Mouse (Mus musculus) cerebellum, adult 11 months (tissue): ENCODE data around the gene Armc12.

Experiments
- DNase-seq: peaks from one replicate; pipeline ENCODE4 v3.0.0; 2022

Gene Armc12

DNA sequence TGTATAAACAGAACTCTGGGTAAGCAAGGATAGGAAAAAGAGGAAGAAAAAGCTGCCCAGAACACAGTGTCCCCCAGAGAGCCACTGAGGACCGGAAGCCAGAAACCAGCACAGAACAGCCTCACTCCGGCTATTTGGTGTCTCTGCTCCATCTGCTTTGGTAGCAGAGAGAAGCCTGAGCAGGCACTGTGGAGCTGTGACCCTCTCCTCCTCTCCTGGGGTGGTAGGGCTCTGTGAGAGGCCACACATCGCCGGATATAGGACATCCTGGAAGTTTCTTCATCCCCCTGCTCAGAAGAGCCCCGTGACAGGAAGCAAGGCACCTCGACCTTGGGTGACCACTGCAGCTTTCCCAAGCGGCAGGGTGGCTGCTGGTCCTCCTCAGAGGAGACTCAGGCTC is 16.8 kb upstream of the Armc12 start:
- no peak for DNase-seq

GRCm38 (mm10) chr17:28514555-28514954 is 16.1 kb upstream of the Armc12 start:
- no peak for DNase-seq

DNA sequence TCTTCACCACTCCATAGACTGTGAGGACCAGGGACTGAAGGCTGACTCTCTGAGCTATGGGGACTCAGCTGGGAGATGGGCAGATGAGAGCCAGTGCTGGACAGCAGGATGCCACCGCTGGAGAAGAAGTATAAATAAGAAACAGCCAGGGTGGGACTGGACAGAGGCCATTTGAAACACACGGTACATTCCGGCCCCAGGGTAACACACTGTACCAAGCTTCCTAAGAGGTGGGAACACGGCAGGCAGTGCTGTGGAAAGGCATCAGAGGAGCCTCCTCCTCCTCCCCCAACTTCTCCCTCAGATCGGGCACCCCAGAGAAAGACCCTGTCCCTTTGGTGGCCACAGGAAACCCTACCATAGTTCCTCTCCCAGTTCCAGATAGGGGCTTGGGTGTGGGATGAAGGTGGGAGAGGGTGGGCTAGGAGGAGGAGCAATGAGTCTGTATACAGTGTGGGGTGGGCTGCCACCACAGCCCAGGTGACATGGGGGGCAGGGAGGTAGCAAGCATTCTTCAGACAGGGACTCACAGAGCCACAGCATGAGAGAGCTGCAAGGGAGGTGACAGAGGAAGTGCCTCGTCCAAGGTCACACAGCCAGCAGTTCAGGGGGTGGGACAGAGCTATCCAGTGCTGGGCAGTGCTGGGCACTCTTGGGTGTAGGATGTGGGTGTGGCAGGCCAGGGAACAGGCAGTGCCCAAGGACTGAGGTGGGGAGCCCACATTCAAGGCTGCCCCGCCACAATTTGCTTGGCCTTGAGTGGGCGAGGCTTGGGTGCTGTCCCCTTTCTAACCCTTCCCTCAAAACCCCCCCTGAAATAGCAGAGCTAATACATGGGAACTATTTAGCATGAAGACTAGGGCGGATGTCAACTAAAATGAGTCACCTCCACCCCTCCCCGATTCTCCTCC is 14.9 kb upstream of the Armc12 start:
- no peak for DNase-seq

DNA sequence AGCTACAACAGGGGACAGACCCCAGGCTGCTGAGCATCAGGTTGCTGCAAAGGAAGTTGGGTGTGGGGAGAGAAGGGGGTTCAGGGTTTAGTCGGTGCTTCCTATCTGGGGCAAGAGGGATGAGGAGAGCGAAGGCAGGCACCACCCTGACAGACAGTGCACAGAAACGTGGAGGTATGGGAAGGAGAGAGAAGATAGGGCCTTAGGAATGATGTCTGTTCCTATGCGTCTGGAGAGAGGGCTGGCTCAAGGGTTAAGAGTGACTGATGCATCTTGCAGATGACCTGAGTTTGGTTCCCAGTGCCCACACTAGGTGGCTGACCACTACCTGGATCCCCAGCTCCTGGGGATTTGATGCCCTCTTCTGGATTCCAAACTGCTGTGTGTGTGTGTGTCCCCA is 13.7 kb upstream of the Armc12 start:
- DNase-seq, result no peak

DNA sequence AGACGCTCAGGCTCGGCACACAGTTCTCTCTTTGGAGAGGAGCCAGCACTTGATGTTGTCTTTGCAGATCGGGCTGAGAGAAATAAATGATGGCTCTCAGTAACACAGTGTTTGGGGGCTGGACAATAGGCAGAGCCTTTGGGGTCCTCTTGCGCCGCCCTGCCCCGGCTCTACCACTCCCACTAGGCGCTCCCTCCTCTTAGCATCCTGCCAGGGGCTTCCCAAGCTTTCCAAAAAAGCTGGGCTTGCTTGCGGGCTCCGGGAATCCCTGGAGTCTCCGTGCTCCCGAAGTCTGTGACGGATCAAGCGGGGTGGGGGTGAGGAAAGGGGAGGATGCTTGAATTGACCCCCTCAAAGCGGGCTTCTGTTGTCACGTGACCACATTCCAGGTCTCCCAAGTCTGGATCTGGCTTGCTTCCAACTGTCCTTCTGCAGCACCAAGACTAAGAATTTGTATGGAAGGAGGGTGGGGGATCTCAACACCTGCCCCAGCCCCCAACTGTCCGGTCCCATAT is 13.1 kb upstream of the Armc12 start, which contains the start of gene Fkbp5:
TSS of gene Fkbp5 (minus strand) at position 87 of the 515 bp plus-strand sequence.
- peak; percentile 39 for DNase-seq

- peak; percentile 72 for DNase-seq
Observed at GRCm38 (mm10) chr17:28517956-28518614, 12.5 kb upstream of the Armc12 start.

- DNase-seq, result no peak
Observed at GRCm38 (mm10) chr17:28518615-28519071, 12.0 kb upstream of the Armc12 start.

DNA sequence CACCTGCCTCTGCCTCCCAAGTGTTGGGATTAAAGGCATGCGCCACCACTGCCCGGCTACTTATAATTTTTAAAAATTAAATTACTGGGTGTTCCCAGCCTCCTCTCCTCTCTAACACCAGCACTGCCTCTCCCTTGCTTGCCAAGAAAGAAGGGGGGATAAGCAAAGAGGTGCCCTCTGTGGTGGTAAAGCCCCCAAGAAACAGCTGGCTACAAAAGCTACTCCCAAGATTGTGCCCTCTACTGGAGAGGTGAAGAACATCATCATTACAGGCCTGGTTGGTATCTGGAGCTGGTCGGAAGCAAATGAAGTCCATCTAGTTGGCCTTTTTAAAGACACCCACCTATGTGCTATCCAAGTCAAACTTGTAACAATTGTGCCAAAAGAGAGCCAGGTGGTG is 10.8 kb upstream of the Armc12 start:
- no peak for DNase-seq

DNA sequence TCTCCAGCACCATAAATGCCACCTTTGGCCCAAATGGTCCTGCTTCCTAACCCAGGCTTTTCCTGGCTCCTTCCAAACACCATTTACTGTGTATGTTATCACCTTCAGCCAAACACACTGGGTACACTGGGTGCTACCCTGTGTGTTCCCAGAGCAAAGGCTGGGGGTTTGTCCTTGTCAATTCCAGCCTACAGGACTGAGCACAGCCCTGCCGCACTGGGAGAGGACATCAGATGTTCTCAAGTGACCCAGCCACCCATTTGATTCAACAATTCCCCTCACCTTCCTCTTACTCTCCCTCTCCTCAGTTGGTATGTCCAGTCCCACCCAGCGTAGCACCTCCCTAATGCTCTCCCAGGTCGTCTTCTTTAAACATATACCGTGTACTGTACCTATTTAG is 10.0 kb upstream of the Armc12 start:
- DNase-seq, result no peak

DNA sequence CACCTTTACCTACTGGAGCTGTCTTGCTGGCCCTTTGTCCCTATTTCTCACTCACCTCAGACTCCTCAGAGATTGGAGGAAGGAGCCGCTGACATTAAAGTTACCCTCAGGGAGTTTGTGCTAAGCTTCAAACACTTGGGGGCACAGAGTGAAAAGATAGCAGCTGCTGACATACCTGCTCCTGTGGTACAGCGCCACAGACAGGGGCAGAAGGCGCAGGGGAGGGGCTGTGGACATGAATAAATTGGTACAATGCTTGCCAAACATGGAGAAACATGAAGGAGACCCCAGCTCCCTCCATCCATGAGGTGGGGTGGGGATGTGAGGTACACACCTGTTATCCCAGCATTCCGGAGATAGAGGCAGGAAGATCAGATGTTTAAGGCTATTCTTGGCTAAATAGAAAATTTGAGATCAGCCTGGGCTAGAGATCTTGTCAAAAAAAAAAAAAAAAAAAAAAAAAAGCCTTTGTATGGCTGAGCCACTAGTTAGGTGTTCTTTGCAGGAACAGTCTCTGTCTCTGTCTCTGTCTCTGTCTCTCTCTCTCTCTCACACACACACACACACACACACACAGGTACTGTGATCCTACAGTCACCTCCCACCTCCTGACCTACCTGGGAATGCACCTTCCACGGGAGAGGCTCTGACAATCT is 9.4 kb upstream of the Armc12 start:
- no peak for DNase-seq

- no peak for DNase-seq
Observed at GRCm38 (mm10) chr17:28521920-28522319, 8.7 kb upstream of the Armc12 start.

DNA sequence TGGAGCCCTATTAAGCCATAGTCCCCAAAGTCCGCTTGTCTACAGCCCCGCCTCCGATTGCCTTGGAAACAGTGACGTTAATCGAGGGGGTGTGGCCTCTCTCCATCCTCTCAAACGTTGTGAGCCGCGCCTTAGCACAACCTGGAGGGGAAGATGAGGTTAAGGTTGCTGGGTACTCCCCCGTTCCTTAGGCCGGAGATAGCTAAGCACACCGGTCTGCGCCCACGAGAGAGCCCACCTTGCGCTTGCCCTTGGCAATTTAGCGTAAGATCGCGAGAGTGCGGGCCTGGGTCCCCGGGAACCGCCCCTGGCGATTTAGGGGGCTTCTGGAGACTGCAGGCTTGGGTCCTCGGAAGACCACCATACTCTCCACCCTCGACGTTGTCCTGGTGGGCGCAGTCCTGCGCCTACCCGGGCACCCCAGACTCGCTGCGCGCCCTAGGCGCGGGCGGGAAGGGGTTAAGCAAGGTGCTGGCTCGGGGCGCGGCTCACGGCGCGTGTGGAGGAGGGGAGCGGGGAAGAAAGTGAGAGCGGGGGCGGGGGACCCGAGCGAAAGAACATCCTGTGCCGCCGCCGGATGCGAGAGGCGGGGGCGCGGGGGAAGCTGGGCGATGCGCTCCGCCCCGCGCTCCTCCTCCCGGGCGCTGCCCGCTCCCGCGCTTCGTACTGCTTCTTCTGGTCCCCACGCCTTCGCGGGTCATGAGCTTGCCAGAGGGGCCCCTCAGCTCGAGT is 7.8 kb upstream of the Armc12 start:
- peak; percentile 90 for DNase-seq

- no peak for DNase-seq
Observed at GRCm38 (mm10) chr17:28523355-28524008, 7.1 kb upstream of the Armc12 start.

DNA sequence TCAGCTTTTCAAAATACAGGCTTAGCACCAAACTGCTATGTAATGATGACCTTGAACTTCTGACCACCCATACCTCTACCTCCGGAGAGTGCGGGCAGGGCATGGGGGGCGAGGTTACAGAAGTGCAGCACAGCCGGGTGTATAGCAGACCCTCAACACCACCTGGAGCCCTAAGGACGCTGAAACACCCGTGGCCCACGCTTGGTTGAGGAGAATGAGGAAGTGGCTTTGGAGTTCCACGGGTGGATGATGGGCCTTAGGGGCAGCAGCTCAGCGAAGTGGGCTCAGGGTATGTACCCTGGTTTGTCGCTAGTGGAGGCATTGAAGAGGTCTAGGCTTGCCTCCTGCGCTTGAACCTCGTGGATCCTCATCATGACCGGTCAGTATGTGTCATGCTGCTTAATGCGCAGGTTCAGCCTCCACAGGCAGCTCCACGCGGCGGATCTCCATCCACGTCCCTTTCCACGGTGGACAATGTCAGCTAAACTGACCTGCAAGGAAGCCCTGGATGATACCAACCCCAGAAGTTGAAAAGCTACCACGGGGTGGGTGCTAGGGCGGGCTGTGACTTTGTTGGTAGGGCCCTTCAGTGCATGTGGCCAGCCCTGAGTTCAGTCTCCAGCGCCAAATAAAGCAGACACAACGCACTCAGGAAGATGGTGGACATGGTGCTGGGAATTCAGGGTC is 6.5 kb upstream of the Armc12 start:
- peak; percentile 30 for DNase-seq

- no peak for DNase-seq
Observed at GRCm38 (mm10) chr17:28524831-28525430, 5.7 kb upstream of the Armc12 start.

- DNase-seq, result no peak
Observed at GRCm38 (mm10) chr17:28527184-28528042, 3.2 kb upstream of the Armc12 start.

- DNase-seq, result peak; percentile 74
Observed at GRCm38 (mm10) chr17:28528043-28528351, 2.6 kb upstream of the Armc12 start.

DNA sequence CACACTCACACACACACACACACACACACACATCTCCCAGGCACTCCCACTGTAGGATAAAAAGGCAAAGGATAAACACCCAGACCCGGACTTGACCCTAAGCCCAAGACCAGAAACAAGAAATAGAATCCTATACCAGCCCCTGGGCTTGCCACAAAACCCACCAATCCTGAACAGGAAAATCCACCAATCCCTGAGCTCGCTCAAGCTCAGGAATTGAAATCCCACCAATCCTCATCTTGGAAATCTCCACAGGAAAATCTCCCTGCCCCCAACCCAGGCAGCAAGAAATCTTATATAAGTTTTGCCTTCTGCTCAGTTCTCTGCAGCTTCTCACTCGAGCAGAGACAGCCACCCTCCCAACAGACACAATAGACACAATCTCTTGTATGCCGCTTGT is 1.5 kb upstream of the Armc12 start:
- DNase-seq, result no peak

DNA sequence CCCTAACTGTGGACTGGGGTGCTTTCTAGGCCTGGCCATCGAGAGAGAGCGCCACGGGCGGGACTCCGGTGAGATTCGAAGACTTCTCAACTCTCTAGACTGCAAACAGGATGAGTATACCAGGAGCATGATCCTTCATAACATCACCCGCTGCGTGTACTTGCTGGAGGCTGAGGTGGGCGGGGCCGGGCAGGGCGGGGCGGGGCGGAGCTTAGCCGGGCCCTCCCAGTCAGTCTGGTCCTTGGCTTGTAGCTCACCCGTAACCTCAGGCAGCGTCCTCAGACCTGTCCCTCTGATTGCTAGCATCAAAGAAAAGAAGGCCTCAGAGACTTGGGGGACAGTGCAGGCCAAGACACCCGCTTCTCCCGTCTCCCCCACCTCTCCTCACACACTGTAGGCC is 1.3 kb downstream of the Armc12 start:
- DNase-seq, result no peak

- DNase-seq, result no peak
Observed at GRCm38 (mm10) chr17:28532557-28532956, 2.0 kb downstream of the Armc12 start.
